Mouse (Mus musculus): ENCODE measurements around the gene Gm21954. TPM values are rescaled to one million over a fixed set of nuclear protein-coding genes. Genes with fewer than 3 reads are reported as not detected.

The Gm21954 gene
- polyA plus RNA-seq, 1 experiment from 2014 or later = not detected

DNA sequence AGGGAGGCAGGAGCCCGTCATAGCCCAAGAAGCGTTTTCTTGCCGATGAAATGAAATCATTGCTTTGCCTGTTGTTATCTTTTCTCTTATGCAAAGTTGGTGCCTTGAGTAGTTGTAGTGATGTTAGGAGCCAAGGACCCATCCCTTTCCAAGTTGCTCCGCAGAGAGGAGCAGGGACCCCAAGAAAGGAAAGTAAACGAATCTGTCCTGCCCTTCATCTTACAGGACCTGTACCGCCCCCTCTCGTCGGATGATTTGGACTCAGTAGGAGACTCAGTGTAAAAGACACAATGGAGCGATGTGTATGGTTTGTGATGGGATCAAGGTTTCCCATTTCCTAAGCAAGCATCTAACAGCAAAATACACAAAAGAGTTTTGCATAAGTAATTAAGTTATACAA, 5.7 kb downstream of the Gm21954 start:
- Histone ChIP-seq H3K4me2 (ENCODE audit: low read depth, low read length) (no peak overlapping the region), H3K4me3 (ENCODE audit: low read depth, low read length) (no peak overlapping the region), H3K9ac (replicated peaks) (no peak overlapping the region), H3K9me3 (ENCODE audit: low read length) (no peaks in the 10 kb centered on the region), H3K27me3 (ENCODE audit: insufficient read depth, low read length) (no peaks in the 10 kb centered on the region), H3K36me3 (replicated peaks; ENCODE audit: insufficient read depth, low read length) (no peaks in the 10 kb centered on the region), H3K27ac (ENCODE audit: low read depth) (no peak overlapping the region), H3K4me1 (ENCODE audit: insufficient read depth) (no peaks in the 10 kb centered on the region; the same call in 1 of the 2 replicates)
- DNase-seq = no peak
- WGBS (ENCODE audit: insufficient replicate concordance) = 74% methylated on average over 9 of the region's 9 CpGs
- no peak for ATAC-seq
- no peak for TF ChIP-seq CTCF (IDR thresholded peaks at IDR 0.05; ENCODE audit: low read depth)

GRCm38 (mm10) chr3:55465785-55466184, 6.2 kb downstream of the Gm21954 start:
- no peak for ATAC-seq
- Histone ChIP-seq H3K4me1 (ENCODE audit: insufficient read depth) (no peaks in the 10 kb centered on the region; the same call in 1 of the 2 replicates), H3K9me3 (ENCODE audit: low read length) (no peaks in the 10 kb centered on the region), H3K4me3 (ENCODE audit: low read depth, low read length) (no peak overlapping the region), H3K27me3 (ENCODE audit: insufficient read depth, low read length) (no peaks in the 10 kb centered on the region), H3K9ac (replicated peaks) (no peak overlapping the region), H3K27ac (ENCODE audit: low read depth) (no peak overlapping the region), H3K36me3 (replicated peaks; ENCODE audit: insufficient read depth, low read length) (no peaks in the 10 kb centered on the region), H3K4me2 (ENCODE audit: low read depth, low read length) (no peak overlapping the region)
- no peak for TF ChIP-seq CTCF (IDR thresholded peaks at IDR 0.05; ENCODE audit: low read depth)
- no peak for TF ChIP-seq EP300 (IDR thresholded peaks at IDR 0.05; ENCODE audit: low read depth)
- 78% methylated on average over 8 of the region's 8 CpGs for WGBS (ENCODE audit: insufficient replicate concordance)
- DNase-seq = no peak

DNA sequence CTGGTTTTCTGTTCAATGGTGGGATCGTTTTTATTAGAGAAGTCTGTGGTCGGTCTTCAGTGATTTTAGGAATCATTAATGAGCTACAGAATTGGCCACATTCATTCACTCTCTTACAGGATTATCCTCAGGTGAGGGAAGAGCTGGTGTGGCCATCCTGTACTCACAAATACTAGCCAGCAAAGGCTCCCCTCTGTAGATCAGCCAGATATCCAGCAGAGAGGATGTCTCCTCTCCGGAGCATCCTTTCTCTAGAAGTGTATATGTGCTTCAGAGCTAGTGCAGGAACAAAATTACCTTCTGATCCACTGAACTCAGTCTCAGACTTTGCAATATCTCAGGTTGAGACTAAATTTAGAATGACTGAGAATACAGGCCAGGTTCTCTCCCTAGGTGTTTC, 7.8 kb downstream of the Gm21954 start:
- H3K4me3 ChIP-seq (ENCODE audit: low read depth, low read length) = no peak overlapping the region
- no peaks in the 10 kb centered on the region for H3K27me3 ChIP-seq (ENCODE audit: insufficient read depth, low read length)
- H3K9me3 ChIP-seq (ENCODE audit: low read length) = no peaks in the 10 kb centered on the region
- H3K4me1 ChIP-seq (ENCODE audit: insufficient read depth) = no peaks in the 10 kb centered on the region; the same call in 1 of the 2 replicates
- WGBS (ENCODE audit: insufficient replicate concordance) = 66% methylated on average over 3 of the region's 3 CpGs
- DNase-seq = no peak
- H3K36me3 ChIP-seq (replicated peaks; ENCODE audit: insufficient read depth, low read length) = no peaks in the 10 kb centered on the region
- no peak overlapping the region for H3K9ac ChIP-seq (replicated peaks)
- no peak overlapping the region for H3K4me2 ChIP-seq (ENCODE audit: low read depth, low read length)
- TF ChIP-seq CTCF (IDR thresholded peaks at IDR 0.05; ENCODE audit: low read depth) (no peak), EP300 (IDR thresholded peaks at IDR 0.05; ENCODE audit: low read depth) (no peak)
- no peak for ATAC-seq
- no peak overlapping the region for H3K27ac ChIP-seq (ENCODE audit: low read depth)

GRCm38 (mm10) chr3:55462904-55463668, 8.9 kb downstream of the Gm21954 start:
- ATAC-seq (no peak), DNase-seq (no peak)
- no peaks in the 10 kb centered on the region for H3K36me3 ChIP-seq (replicated peaks; ENCODE audit: insufficient read depth, low read length)
- TF ChIP-seq EP300 (IDR thresholded peaks at IDR 0.05; ENCODE audit: low read depth) (no peak), CTCF (IDR thresholded peaks at IDR 0.05; ENCODE audit: low read depth) (no peak)
- no peak overlapping the region for H3K9ac ChIP-seq (replicated peaks)
- no peaks in the 10 kb centered on the region; the same call in 1 of the 2 replicates for H3K4me1 ChIP-seq (ENCODE audit: insufficient read depth)
- H3K4me3 ChIP-seq (ENCODE audit: low read depth, low read length) = no peak overlapping the region
- H3K27ac ChIP-seq (ENCODE audit: low read depth) = no peak overlapping the region
- H3K27me3 ChIP-seq (ENCODE audit: insufficient read depth, low read length) = no peaks in the 10 kb centered on the region
- no peaks in the 10 kb centered on the region for H3K9me3 ChIP-seq (ENCODE audit: low read length)
- WGBS (ENCODE audit: insufficient replicate concordance) = 73% methylated on average over 4 of the region's 4 CpGs
- H3K4me2 ChIP-seq (ENCODE audit: low read depth, low read length) = no peak overlapping the region

DNA sequence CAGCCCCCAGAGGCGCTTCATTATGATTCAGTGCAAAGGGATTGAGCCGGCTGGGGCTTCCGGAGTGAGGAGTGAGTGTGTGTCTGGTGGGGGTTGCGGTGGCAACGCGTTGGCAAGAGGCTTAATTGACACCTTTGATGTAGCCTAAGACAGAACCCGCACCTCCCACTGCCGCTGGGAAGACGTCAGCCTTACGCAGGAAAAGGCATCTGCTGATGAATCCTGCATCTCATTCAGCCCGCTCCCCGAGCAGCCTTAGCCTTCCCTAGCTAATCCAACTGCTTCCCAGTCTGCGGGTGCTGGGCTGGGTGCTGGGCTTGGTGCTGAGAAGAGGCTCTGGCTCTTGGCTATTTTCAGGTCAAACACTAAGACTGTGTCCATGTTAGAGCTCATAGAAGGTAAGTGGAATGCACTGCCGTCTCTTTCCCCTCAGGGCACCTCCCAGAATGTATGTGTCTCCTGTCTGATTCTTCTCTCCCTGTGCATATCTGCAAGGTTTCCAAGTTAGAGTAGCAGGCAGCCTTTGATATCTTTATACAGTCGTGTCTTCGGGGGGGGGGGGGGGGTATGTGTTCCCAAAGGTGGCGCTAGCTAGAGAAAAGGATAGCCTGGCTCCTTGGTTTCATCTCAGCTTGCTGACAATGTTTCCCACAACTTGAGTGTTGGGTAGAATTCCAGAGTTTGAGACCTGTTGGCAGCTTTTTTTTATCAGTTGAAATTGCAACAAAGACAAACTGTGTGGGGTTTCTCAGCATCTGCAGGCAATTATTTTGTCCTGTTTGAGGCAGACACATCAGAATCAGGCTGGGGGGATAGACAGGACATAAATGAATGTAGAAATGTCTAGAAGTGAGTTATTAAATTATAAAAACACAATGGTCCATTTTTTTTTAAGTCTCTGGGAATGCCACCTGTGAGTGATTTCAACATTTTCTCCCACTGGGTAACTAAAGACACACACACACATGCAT, 10.0 kb downstream of the Gm21954 start:
- Histone ChIP-seq H3K4me3 (ENCODE audit: low read depth, low read length) (no peak overlapping the region), H3K4me1 (ENCODE audit: insufficient read depth) (no peaks in the 10 kb centered on the region; the same call in 1 of the 2 replicates), H3K9me3 (ENCODE audit: low read length) (no peaks in the 10 kb centered on the region), H3K4me2 (ENCODE audit: low read depth, low read length) (no peak overlapping the region), H3K27ac (ENCODE audit: low read depth) (no peak overlapping the region), H3K36me3 (replicated peaks; ENCODE audit: insufficient read depth, low read length) (no peaks in the 10 kb centered on the region), H3K27me3 (ENCODE audit: insufficient read depth, low read length) (no peaks in the 10 kb centered on the region), H3K9ac (replicated peaks) (no peak overlapping the region)
- ATAC-seq (no peak), DNase-seq (no peak)
- TF ChIP-seq EP300 (IDR thresholded peaks at IDR 0.05; ENCODE audit: low read depth) (no peak), CTCF (IDR thresholded peaks at IDR 0.05; ENCODE audit: low read depth) (no peak)
- 7% methylated on average over 17 of the region's 17 CpGs for WGBS (ENCODE audit: insufficient replicate concordance)

GRCm38 (mm10) chr3:55461092-55461491, 10.9 kb downstream of the Gm21954 start:
- Histone ChIP-seq H3K4me3 (ENCODE audit: low read depth, low read length) (no peak overlapping the region), H3K9me3 (ENCODE audit: low read length) (no peaks in the 10 kb centered on the region), H3K27ac (ENCODE audit: low read depth) (no peak overlapping the region), H3K36me3 (replicated peaks; ENCODE audit: insufficient read depth, low read length) (no peaks in the 10 kb centered on the region), H3K4me2 (ENCODE audit: low read depth, low read length) (no peak overlapping the region), H3K9ac (replicated peaks) (no peak overlapping the region), H3K4me1 (ENCODE audit: insufficient read depth) (no peaks in the 10 kb centered on the region; the same call in 1 of the 2 replicates), H3K27me3 (ENCODE audit: insufficient read depth, low read length) (no peaks in the 10 kb centered on the region)
- ATAC-seq = no peak
- no peak for DNase-seq
- TF ChIP-seq CTCF (IDR thresholded peaks at IDR 0.05; ENCODE audit: low read depth) = no peak
- TF ChIP-seq EP300 (IDR thresholded peaks at IDR 0.05; ENCODE audit: low read depth) = no peak
- WGBS (ENCODE audit: insufficient replicate concordance) = 58% methylated on average over 3 of the region's 3 CpGs
